Mouse (Mus musculus) liver, embryonic 14 days (tissue): ENCODE measurements around the gene Hpn. TPM values are rescaled to one million over a fixed set of nuclear protein-coding genes. Genes with fewer than 3 reads are reported as not detected.

ENCODE experiments used
- polyA plus RNA-seq: library from polyadenylated mRNA; depleted of rRNA; stranded (reverse); fragments of >200 nt; gene quantifications from 2 replicates; pipeline ENCODE4 v1.2.3, GENCODE M21; 2012; rRNA removed

Gene Hpn
- polyA plus RNA-seq, result 38.6 and 43.5 TPM in 2 replicates

GRCm38 (mm10) chr7:31115182-31115581, at the start of gene Hpn:
TSS of gene Hpn (minus strand) at chr7:31115290.

GRCm38 (mm10) chr7:31155296-31156033, 40.4 kb upstream of the Hpn start, which contains the start of gene Gramd1a:
TSS of gene Gramd1a (minus strand) at chr7:31155896.

GRCm38 (mm10) chr7:31126851-31127724, 12.0 kb upstream of the Hpn start, which contains the start of gene Scn1b:
TSS of gene Scn1b (minus strand) at chr7:31127003.

GRCm38 (mm10) chr7:31076492-31076891, 38.6 kb downstream of the Hpn start, which contains the start of gene Fxyd3:
TSS of gene Fxyd3 (minus strand) at chr7:31076704.

GRCm38 (mm10) chr7:31059108-31059507, 56.0 kb downstream of the Hpn start, which contains the start of gene Lgi4:
TSS of gene Lgi4 (plus strand) at chr7:31059342.

GRCm38 (mm10) chr7:31057071-31057470, 58.0 kb downstream of the Hpn start, which contains the start of gene Fxyd1:
TSS of gene Fxyd1 (minus strand) at chr7:31057199.

GRCm38 (mm10) chr7:31051321-31052021, 63.6 kb downstream of the Hpn start, which contains the start of gene Fxyd7:
TSS of gene Fxyd7 (minus strand) at chr7:31051467.

Other genes starting within 250 kb of the Hpn start
- gene Cd22, start 234.9 kb downstream of the Hpn start, polyA plus RNA-seq, result 0.23 and 0.37 TPM in 2 replicates
- 0.17 and 0.22 TPM in 2 replicates for gene Mag, start 200.4 kb downstream of the Hpn start, polyA plus RNA-seq
- gene Hamp2, start 190.6 kb downstream of the Hpn start, polyA plus RNA-seq, result not detected in 2 replicates
- 11.4 and 20.4 TPM in 2 replicates for gene Hamp, start 171.3 kb downstream of the Hpn start, polyA plus RNA-seq
- gene Usf2, start 158.5 kb downstream of the Hpn start, polyA plus RNA-seq, result 45.8 and 51.7 TPM in 2 replicates
- gene Lsr, start 141.8 kb downstream of the Hpn start, polyA plus RNA-seq, result 11.5 and 13.7 TPM in 2 replicates
- gene Fam187b, start 141.5 kb downstream of the Hpn start, polyA plus RNA-seq, result 1.3 TPM in 2 replicates
- 10.0 and 11.3 TPM in 2 replicates for gene Fxyd5, start 72.8 kb downstream of the Hpn start, polyA plus RNA-seq
- 0.06 and 0.17 TPM in 2 replicates for gene Fxyd7, start 63.8 kb downstream of the Hpn start, polyA plus RNA-seq
- 25.3 and 31.9 TPM in 2 replicates for gene Fxyd1, start 58.1 kb downstream of the Hpn start, polyA plus RNA-seq
- gene Lgi4, start 55.9 kb downstream of the Hpn start, polyA plus RNA-seq, result 0.03 and 0.06 TPM in 2 replicates
- 0.18 and 0.62 TPM in 2 replicates for gene Fxyd3, start 38.6 kb downstream of the Hpn start, polyA plus RNA-seq
- 0.86 and 0.97 TPM in 2 replicates for gene Scn1b, start 11.7 kb upstream of the Hpn start, polyA plus RNA-seq
- 17.4 and 19.4 TPM in 2 replicates for gene Gramd1a, start 40.6 kb upstream of the Hpn start, polyA plus RNA-seq
- gene Scgb2b2, start 175.2 kb upstream of the Hpn start, polyA plus RNA-seq, result not detected in 2 replicates
- not detected in 2 replicates for gene Scgb1b2, start 176.5 kb upstream of the Hpn start, polyA plus RNA-seq
- gene Scgb2b3, start 246.8 kb upstream of the Hpn start, polyA plus RNA-seq, result not detected in 2 replicates